Mouse (Mus musculus) left cerebral cortex, adult 11 months (tissue): ENCODE measurements around the gene Nfs1.
A peak's percentile ranks its signal among the peaks of the same experiment; 100 is the strongest.
"Not testable (repeated sequence)": the region's sequence is repeated elsewhere in the genome, so short reads cannot be mapped to it uniquely, and the experiment has no call there.

Experiments used
- DNase-seq: peaks from one replicate; pipeline ENCODE4 v3.0.0; 2022; ENCODE audit warnings: low spot score

Nfs1 gene

GRCm38 (mm10) chr2:156143953-156144724, at the start of gene Nfs1, which contains the start of gene Romo1:
TSS of gene Nfs1 (minus strand) at chr2:156144186.
TSS of gene Romo1 (plus strand) at chr2:156144039.
- DNase-seq, result peak; percentile 82

GRCm38 (mm10) chr2:156193066-156193862, 49.3 kb upstream of the Nfs1 start:
- no peak for DNase-seq

DNA sequence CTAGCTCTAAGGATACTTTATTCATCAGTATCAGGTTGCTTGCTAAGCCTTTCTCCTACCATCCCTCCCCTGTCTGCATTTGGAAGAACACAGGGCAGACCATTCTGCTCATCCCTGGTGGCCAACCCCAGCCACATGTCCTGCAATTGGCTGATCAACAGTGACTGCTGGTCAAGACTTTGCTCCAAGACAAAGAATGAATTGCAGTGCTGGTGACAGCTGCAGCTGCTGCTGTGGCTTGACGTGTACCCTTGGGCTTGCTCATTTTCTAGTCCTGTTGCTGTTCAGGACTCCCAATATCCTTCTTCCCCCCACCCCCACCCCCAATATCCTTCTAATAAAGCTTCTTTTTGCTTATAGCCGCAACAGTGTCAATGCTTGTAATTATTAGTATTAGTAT, 48.1 kb upstream of the Nfs1 start:
- no peak for DNase-seq

DNA sequence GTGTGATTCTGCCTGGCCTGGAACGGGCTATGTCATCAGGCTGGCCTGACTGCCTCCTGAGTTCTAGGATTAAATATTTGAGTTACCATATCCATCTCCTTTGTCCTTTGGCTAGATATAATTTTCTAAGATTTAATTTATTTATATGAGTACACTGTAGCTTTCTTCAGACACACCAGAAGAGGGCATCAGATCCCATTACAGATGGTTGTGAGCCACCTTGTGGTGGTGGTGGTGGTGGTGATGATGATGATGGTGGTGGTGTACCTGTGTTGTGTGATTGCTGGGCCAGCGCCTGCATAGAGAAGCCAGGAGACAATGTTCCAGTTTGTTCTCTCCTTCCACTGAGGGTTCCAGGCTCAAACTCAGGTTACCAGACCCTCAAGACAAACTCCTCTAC, 47.6 kb upstream of the Nfs1 start:
- DNase-seq, result no peak

- DNase-seq, result no peak
Observed at GRCm38 (mm10) chr2:156190004-156190896, 46.3 kb upstream of the Nfs1 start.

DNA sequence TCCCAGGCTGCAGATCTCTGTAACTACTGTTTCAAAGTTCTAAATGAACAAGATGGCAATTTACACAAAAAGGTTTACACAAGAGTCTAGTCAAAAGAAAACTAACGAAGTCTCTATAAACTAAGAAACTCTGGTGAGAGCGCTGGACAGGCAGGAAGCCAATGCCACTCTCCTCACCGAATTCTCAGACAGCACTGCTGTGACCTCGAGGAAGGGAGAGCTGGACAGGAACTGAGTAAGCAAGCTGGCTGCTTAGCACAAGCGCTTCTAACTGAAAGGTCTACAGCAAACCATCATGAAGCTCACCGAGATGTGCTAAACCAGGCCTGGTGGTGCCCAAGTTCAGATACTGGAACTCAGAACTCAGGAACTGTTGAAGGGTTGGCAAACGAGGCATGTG, 45.3 kb upstream of the Nfs1 start:
- not testable (repeated sequence) for DNase-seq

GRCm38 (mm10) chr2:156181592-156181991, 37.6 kb upstream of the Nfs1 start:
- DNase-seq, result no peak

- no peak for DNase-seq
Observed at GRCm38 (mm10) chr2:156180824-156181590, 37.0 kb upstream of the Nfs1 start.

DNA sequence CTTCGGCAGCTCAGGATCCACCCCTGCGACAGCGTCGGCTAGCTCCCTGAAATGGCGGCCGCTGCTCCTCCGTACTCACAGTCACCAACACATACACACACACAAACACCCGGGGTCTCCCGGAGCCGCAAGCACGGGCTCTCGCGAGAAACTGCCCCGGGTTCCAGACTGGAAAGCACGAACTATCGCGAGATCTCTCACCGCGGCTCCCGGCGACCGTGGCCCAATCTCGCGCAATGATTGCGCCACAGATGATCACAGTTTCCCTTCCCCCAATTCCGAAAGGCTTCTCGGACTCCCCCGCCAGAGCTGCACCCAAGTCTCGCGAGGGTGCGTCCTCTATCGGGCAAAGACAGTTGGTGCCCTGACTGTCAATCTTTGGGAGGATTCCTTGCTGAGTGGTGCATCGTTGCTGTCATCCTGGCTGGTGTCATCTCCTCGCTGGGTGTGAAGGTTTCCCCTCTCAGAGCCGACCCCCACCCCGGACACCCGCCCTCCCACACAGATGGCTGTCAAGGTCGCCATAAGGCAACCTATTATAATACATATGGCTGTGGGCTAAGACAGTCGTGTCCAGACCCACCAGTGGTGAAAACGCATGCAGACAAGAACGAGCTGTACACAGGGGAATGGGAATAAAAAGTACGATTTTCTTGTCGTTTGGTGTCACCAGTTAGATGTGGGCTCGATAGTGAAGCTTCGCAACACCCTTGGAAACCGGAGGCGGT, 36.3 kb upstream of the Nfs1 start, which contains the start of gene Rbm39:
Gene Rbm39 (minus strand): TSS at position 145 of the 728 bp plus-strand sequence.
- peak; percentile 100 for DNase-seq

DNA sequence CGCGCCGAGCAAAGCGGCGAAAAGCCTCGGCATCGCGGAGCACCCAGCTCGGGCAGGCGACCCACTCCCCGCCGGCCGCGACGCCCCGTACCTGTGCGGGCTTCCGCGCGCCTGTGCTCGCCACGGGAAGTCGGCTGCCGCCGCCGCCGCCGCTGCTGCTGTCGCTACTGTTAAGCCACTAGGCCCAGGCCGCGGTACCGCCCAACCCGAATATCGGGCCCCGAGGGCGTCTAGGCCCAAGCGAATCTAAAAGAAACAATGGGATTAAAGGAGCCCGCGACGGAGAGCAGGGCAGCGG, 35.8 kb upstream of the Nfs1 start:
- DNase-seq, result no peak

DNA sequence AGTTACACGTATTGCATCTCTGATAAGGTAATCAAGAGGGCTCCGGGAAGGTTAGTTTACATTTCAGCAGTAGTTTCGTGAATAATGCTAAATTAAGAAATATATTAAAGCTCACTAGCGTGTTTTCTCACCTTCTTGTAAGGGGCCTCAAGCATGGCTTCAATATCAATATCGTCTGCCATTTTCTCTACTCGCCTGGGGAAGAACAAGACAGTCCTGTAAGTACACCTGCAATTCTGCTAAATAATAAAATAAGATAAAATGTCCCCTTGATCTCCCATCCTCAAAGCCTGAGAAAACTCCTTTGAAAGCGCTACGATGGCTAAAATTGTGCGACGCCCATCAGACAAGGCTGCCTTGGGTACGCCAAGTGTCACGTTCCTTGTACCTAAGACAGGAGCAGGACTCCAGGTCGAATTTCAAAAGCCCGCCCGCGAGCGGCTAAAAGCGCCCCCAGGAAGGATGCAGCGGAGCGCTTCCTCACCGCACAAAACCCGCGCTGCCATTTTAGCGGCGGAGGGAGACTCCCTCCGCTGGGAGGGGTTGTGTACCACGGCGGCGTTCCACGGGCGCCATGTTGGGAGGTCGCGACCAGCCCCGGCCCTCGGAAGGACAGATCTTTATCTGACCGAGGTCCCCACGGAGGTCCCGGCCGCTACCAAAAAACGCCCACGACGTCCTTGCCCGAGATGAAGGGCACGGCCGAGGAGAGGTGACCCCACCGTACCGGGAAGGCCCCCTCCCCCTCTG, 35.2 kb upstream of the Nfs1 start:
- peak; percentile 63 for DNase-seq

DNA sequence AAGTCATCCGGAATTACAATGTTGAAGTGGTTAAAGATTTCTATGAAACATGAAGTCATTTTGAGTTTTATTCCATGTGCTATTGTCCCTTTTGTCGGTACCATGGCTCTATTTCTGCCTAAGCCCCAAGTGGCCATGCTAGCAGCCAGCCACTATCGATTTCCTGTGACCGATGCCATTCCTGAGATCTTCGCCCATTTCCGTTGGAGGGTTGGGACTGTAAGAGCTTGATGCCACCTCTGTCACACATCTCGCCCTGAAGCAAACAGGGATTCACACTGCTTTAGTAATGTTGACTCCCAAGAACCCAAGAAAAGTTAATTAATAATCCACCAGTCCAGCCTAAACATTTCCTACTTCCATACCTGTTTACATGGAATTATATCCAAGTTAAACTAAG, 33.7 kb upstream of the Nfs1 start:
- no peak for DNase-seq

- DNase-seq, result no peak
Observed at GRCm38 (mm10) chr2:156177079-156177478, 33.1 kb upstream of the Nfs1 start.

GRCm38 (mm10) chr2:156166557-156166956, 22.6 kb upstream of the Nfs1 start:
- DNase-seq, result no peak

- no peak for DNase-seq
Observed at GRCm38 (mm10) chr2:156165478-156165877, 21.5 kb upstream of the Nfs1 start.

GRCm38 (mm10) chr2:156151538-156151937, 7.6 kb upstream of the Nfs1 start:
- no peak for DNase-seq

DNA sequence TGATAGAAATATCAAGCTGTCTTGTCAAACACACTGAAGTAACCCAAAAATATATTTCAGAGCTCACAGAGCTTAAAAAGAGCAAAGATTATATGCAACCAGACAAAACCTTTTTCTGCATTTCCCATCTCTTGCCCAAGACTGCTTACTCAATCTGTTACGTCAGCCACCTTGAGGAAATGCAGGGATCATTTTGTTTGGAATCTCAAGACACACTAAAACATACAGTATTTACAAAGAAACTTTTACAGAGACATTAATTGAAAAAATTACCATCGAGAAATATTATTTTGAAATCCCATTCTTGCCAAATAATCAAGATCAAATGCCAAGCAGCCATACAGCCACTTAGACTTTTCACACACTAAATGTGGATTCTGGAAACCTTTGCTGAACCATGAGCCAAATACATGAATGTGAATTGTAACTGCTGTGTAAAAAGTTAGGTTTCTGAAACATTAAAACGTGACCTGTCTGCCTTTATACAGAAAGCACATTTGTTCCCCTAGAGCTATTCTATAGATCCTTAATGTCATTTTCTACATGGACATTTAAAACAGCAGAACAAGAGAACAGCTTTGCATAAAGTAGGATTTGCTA, 3.4 kb upstream of the Nfs1 start:
- no peak for DNase-seq

DNA sequence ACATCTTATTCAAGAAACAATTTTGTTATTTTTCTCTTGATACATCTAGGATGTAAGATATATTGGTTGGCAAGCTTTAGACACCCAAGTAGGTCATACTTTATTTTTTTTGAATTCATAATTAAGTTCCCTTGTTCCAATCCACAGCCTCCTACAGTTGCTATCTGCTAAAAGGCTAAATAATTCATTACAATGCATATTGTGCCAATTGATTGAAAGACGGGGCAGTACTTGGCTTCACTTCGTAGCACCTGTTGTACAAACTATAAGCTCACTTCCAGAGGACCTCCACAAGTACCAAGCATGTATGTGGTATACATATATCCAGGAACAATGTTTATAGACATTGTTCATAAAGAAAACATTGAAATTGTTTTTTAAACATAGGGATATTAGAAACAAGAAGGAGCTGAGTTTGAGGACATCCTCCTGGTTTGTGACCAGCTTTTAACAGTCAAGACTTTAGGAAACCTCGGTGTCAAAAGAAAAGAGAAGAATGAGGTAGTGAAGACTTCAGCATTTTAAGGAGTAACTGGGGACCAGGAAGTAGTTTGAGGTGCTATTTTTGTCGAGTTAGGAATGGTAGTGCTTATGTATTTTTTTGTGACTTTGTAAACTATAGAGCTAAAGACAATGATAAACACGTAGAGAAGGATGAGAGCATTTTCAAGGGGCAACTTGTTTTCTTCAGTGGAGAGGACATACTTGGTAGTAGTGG, 2.4 kb upstream of the Nfs1 start:
- no peak for DNase-seq

GRCm38 (mm10) chr2:156145486-156146130, 1.6 kb upstream of the Nfs1 start:
- no peak for DNase-seq
